Mouse (Mus musculus): ENCODE results near the gene Man2a2. TPM values are rescaled to one million over a fixed set of nuclear protein-coding genes. Genes with fewer than 3 reads are reported as not detected.
A peak's percentile ranks its signal among the peaks of the same experiment; 100 is the strongest.

The Man2a2 gene
- polyA plus RNA-seq, 1 experiment = 112 TPM

DNA sequence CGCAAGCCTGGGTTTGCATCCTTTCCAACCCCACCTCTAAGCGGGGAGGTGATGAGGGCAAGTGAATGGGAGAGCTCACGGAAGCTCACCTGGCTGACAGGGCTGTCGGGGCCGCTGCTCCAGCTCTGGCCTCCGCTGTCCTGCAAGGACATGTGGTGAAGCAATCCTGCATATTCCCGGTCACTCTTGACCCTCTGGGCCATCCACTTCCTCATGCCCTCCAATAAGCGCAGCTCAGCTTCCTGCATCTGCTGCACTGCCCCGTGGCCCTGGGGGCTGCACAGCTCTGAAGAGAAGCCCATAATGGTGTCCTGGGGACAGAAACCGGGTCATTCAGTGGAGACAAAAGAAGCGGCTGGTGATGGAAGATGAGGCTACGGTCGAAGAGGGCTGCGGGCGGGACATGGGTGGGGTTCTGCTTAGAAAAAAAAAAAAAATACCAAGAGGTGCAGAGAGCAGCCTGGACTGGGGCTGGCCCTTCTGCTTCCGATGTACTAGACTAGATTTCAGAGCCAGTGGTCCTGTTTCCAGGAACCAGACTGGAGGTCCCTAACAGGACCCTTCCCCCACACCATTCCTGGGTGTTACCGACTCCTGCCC is 16.0 kb upstream of the Man2a2 start:
- Histone ChIP-seq H3K27ac (ENCODE audit: insufficient read depth, low read length) (0 out of 2 replicates have a peak overlapping the region, but pooled peaks have one; percentile 78), H3K4me3 (ENCODE audit: insufficient read depth, low read length) (peak overlapping the region; percentile 27), H3K4me1 (ENCODE audit: control insufficient read depth, insufficient read depth, low read length) (no peaks in the 10 kb centered on the region)
- TF ChIP-seq POLR2A (IDR thresholded peaks at IDR 0.05; ENCODE audit: extremely low read depth, insufficient read depth, low read length) (no peak), CTCF (IDR thresholded peaks at IDR 0.05; ENCODE audit: extremely low read depth, insufficient read depth, low read length) (no peak)

DNA sequence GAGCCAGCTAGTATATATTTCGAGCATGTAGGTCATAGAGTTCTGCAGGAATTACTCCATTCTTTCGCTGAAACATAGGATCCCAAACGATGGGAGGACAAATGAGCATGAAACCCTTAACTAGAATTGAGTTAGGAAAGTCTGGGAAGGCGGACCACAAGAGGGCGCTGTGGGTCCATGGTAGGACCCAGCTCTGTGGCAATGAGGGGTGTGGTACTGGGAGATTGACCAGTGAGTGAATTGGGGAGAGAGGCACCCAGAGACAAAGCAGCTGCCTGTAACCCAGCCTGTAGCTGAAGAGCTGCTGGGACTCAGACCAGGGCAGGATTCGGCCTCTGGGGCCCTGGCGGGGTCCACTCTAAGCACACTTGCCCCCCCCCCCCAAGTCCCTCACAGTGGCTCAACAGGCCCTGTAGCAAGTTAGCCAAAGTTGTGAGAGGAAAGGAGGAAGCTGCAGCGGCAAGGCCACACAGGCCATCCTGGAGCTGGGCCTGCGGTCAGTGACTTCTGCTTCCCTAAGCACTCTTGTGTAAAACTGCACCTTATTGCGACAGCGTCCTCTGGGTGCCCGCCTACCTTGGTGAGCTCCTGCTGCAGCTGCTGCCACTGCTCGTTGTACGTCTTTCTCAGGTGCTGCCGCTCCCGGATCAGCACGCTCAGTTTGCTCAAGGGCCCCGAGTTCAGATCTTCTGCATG is 15.2 kb upstream of the Man2a2 start:
- Histone ChIP-seq H3K4me3 (ENCODE audit: insufficient read depth, low read length) (no peak overlapping the region), H3K27ac (ENCODE audit: insufficient read depth, low read length) (no peak overlapping the region), H3K4me1 (ENCODE audit: control insufficient read depth, insufficient read depth, low read length) (no peaks in the 10 kb centered on the region)
- TF ChIP-seq POLR2A (IDR thresholded peaks at IDR 0.05; ENCODE audit: extremely low read depth, insufficient read depth, low read length) (no peak), CTCF (IDR thresholded peaks at IDR 0.05; ENCODE audit: extremely low read depth, insufficient read depth, low read length) (peak; percentile 98)

DNA sequence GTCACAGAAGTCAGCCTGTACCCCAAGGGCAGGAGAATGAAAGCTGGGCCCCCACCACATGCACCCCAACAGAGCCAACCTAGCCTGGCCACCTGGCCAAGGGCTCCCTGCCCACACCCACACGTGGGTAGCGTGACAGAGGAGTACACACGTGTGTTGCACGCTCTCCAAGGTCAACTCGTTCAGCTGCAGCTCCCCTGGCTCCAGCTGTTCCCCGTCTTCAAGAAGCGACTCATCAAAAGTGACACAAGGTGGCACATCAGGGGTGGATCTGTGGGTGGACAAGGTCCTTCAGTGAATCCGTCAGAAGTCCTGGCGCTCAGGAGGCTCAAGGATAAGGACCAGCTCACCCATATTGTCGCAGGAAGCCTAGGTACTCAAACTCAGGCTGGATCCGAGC is 11.7 kb upstream of the Man2a2 start:
- H3K4me1 ChIP-seq (ENCODE audit: control insufficient read depth, insufficient read depth, low read length) = no peaks in the 10 kb centered on the region

DNA sequence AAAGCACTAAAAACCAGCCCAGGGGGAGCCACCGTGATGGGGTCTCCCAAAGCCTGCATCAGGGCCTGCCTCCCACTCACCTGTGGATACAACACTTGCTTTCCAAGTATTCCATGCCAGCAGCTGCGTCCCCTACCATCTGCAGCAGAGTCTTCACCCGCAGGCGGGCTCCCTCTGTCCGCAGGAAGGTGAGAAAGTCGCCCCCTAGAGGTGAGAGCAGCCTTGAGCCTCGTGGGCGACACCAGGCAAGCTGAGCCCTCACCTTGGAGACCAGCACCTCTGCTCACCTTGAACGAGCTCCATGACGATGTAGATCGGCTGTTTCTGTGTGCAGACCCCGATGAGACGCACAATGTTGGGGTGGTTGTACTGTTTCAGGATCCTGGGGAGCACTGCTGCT is 8.4 kb upstream of the Man2a2 start:
- TF ChIP-seq CTCF (IDR thresholded peaks at IDR 0.05; ENCODE audit: extremely low read depth, insufficient read depth, low read length) (no peak; the same call in 1 of the 2 replicates), POLR2A (IDR thresholded peaks at IDR 0.05; ENCODE audit: extremely low read depth, insufficient read depth, low read length) (no peak)
- Histone ChIP-seq H3K4me1 (ENCODE audit: control insufficient read depth, insufficient read depth, low read length) (no peaks in the 10 kb centered on the region), H3K4me3 (ENCODE audit: insufficient read depth, low read length) (no peak overlapping the region), H3K27ac (ENCODE audit: insufficient read depth, low read length) (no peak overlapping the region)

More for the DNA sequence above, 11.7 kb upstream of the Man2a2 start:
- TF ChIP-seq CTCF (IDR thresholded peaks at IDR 0.05; ENCODE audit: extremely low read depth, insufficient read depth, low read length) (no peak), POLR2A (IDR thresholded peaks at IDR 0.05; ENCODE audit: extremely low read depth, insufficient read depth, low read length) (no peak)
- Histone ChIP-seq H3K27ac (ENCODE audit: insufficient read depth, low read length) (no peak overlapping the region), H3K4me3 (ENCODE audit: insufficient read depth, low read length) (no peak overlapping the region)

DNA sequence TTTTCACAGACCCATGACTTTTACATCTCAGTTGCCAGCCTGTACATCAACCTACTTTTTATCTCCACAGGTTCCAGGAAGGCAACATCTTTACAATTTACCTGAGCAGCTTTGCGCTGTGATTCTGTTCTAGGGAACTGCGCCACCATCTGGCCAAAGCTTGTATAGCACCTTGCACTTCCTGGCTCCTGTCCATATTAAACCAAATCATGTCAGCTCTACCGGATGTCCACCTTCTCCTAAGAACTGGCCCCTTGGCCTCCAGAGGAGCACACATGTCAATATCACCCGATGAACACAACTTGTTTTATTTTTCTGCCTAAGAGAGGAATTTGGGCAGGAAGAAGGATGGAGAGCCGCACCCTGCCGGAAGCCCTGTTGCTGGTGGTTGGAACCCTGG is 6.3 kb upstream of the Man2a2 start:
- Histone ChIP-seq H3K4me3 (ENCODE audit: insufficient read depth, low read length) (no peak overlapping the region), H3K4me1 (ENCODE audit: control insufficient read depth, insufficient read depth, low read length) (no peaks in the 10 kb centered on the region), H3K27ac (ENCODE audit: insufficient read depth, low read length) (no peak overlapping the region)
- peak; percentile 94 for TF ChIP-seq CTCF (IDR thresholded peaks at IDR 0.05; ENCODE audit: extremely low read depth, insufficient read depth, low read length)
- TF ChIP-seq POLR2A (IDR thresholded peaks at IDR 0.05; ENCODE audit: extremely low read depth, insufficient read depth, low read length) = no peak

DNA sequence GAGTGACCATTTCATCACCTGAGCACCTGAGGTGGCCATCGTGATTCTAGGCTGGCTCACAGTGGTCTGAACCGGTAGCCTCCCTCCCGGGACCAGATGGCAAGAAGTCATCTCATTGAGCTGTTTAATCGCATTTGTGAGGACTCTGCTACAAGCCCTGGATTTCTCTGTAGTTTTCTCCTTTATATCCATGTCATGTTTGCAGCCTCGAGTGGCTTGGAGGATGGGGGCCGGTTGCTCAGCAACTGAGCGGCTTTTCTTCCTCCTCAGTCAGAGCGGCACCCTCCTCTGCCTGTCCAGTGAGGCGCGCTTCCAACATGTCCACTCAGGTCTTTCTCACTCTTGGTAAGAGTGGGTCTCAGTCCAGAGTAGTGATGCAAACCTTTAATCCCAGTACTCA is 5.0 kb upstream of the Man2a2 start:
- no peaks in the 10 kb centered on the region; the same call in 1 of the 2 replicates for H3K4me1 ChIP-seq (ENCODE audit: control insufficient read depth, insufficient read depth, low read length)
- no peak overlapping the region for H3K4me3 ChIP-seq (ENCODE audit: insufficient read depth, low read length)
- no peak overlapping the region for H3K27ac ChIP-seq (ENCODE audit: insufficient read depth, low read length)
- TF ChIP-seq POLR2A (IDR thresholded peaks at IDR 0.05; ENCODE audit: extremely low read depth, insufficient read depth, low read length) (no peak), CTCF (IDR thresholded peaks at IDR 0.05; ENCODE audit: extremely low read depth, insufficient read depth, low read length) (no peak)

DNA sequence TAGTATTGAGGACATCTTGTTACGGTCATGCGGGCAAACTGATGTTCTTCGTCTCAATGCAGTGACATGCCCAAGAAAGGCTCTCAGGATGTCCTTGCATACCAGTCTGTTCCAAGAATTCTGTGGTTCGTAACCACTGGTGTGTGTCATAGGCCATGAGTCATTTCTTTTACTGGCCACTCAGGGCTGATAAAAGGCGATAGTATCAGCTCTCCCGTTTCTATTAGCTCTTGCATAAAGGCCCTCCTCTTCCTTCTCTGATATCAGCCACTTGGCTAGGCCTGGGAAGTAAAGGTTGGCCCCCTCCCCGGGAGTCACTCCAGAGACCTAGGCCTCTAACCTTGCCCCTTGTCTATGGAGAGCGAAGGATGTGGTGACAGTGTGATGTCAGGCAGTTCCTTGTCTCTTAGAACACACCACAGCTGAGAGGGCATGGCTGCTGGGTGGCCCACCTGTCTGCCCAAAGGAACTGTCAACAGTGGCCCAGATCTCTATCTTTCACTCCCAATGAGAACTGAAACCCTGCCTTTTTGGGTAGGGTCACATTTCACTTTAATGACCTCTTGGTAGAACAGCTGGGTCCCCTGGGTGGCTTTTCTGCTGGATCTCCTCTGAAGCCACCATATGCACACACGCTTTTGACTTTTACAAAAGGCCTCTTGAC is 4.3 kb upstream of the Man2a2 start:
- Histone ChIP-seq H3K27ac (ENCODE audit: insufficient read depth, low read length) (no peak overlapping the region), H3K4me3 (ENCODE audit: insufficient read depth, low read length) (no peak overlapping the region), H3K4me1 (ENCODE audit: control insufficient read depth, insufficient read depth, low read length) (no peaks in the 10 kb centered on the region; the same call in 1 of the 2 replicates)
- TF ChIP-seq POLR2A (IDR thresholded peaks at IDR 0.05; ENCODE audit: extremely low read depth, insufficient read depth, low read length) = no peak
- TF ChIP-seq CTCF (IDR thresholded peaks at IDR 0.05; ENCODE audit: extremely low read depth, insufficient read depth, low read length) = no peak

DNA sequence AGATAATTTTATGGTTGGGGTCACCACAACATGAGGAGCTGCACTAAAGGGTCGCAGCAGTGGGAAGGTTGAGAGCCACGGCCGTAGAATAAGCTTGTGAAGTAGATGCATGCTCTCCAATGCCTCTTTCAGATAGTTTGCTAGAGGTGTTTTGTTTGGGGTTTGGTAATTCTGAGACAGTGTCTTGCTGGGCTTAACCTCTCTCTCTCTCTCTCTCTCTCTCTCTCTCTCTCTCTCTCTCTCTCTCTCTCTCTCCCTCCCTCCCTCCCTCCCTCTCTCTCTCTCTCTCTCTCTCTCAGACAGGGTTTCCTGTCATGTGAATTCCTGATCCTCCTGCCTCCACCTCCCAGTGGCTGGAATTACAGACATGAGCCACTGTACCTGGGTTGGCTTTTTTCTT is 3.6 kb upstream of the Man2a2 start:
- H3K4me3 ChIP-seq (ENCODE audit: insufficient read depth, low read length) = no peak overlapping the region
- TF ChIP-seq CTCF (IDR thresholded peaks at IDR 0.05; ENCODE audit: extremely low read depth, insufficient read depth, low read length) (no peak), POLR2A (IDR thresholded peaks at IDR 0.05; ENCODE audit: extremely low read depth, insufficient read depth, low read length) (no peak)
- no peaks in the 10 kb centered on the region; the same call in 1 of the 2 replicates for H3K4me1 ChIP-seq (ENCODE audit: control insufficient read depth, insufficient read depth, low read length)
- H3K27ac ChIP-seq (ENCODE audit: insufficient read depth, low read length) = no peak overlapping the region

DNA sequence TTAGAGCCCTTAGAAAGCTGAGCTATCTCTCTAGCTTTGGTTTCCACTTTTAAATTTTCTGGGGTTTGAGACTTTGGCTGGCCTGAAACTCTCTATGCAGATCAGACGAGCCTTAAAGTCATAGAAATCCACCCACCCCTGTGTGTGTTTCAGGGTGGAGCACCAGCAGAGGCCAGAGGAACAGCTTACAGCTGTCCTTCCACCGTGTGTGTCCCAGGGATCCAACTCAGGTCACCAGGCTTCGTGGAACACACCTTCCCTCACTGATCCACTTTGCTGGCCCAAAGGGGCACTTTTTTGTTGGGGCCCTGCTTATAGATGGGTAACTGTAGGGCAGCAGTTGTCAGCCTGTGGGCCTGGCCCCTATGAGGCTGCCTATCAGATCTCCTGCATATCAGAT is 3.1 kb upstream of the Man2a2 start:
- Histone ChIP-seq H3K27ac (ENCODE audit: insufficient read depth, low read length) (no peak overlapping the region), H3K4me3 (ENCODE audit: insufficient read depth, low read length) (no peak overlapping the region), H3K4me1 (ENCODE audit: control insufficient read depth, insufficient read depth, low read length) (peaks cover 3% of the 10 kb centered on the region; the same call in 1 of the 2 replicates)
- TF ChIP-seq POLR2A (IDR thresholded peaks at IDR 0.05; ENCODE audit: extremely low read depth, insufficient read depth, low read length) (no peak), CTCF (IDR thresholded peaks at IDR 0.05; ENCODE audit: extremely low read depth, insufficient read depth, low read length) (no peak)

All from cortical plate, adult 2 months (tissue).